In the genomic region with DNA sequence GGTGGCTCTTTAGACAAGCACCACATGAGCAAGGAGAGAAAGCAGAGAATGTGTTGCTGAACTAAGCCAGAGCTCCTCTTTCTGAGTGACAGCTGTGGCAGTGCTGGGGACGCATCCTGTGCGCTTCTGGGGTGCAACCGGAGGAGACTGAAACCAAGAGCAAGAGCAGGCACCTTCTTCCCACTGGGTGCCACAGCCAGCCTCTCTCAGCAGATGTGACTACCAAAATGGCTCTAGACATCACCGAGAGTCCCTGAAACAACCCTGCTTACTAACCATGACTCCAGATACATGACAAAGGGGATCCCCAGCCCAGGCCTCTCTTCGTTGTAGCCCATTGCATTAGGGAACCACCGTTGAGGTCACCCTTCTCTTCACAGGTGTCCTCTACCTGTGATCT, we compare ENCODE assay signal across 11 mouse cellular contexts. TPM values are rescaled to one million over a fixed set of nuclear protein-coding genes. Genes with fewer than 3 reads are reported as not detected.
DNase-seq lines count a peak whose midpoint lies in the region; TF ChIP-seq lines count a peak whose summit lies in the region.
"Had no signal": no experiment of that assay in that cellular context is flagged by ENCODE, and none has a peak within 500 bp of the region (broad histone marks: within the 10 kb centered on the region; RNA-seq: fewer than 3 reads in every experiment).

No protein-coding gene starts in this region.

- WGBS in heart, adult 2 months = 80% methylated on average over 6 of the region's 6 CpGs
- WGBS in spleen, adult 2 months = 30% methylated on average over 6 of the region's 6 CpGs
- 78% methylated on average over 6 of the region's 6 CpGs for WGBS in limb, embryonic 10.5 days

- TF ChIP-seq CTCF in heart, adult 2 months (IDR thresholded peaks at IDR 0.05) = no peak
- TF ChIP-seq CTCF in spleen, adult 2 months (IDR thresholded peaks at IDR 0.05; ENCODE audit: extremely low read depth, insufficient read depth, insufficient read length, insufficient replicate concordance) = no peak

- no peak overlapping the region; the same call in none of the 2 replicates for H3K27ac ChIP-seq in heart, adult 2 months
- peak overlapping the region; percentile 54 for H3K27ac ChIP-seq in spleen, adult 2 months (ENCODE audit: insufficient read depth, low read length)
- peak overlapping the region; percentile 78; the same call in 1 of the 2 replicates for H3K27ac ChIP-seq in limb, embryonic 10.5 days
- H3K27ac ChIP-seq: macrophage had no signal

- no peak overlapping the region for H3K9ac ChIP-seq in heart, adult 2 months (ENCODE audit: low read depth, low read length)

- TF ChIP-seq POLR2A in heart, adult 2 months (IDR thresholded peaks at IDR 0.05; ENCODE audit: insufficient read depth, low read depth, low read length) = no peak
- TF ChIP-seq POLR2A in spleen, adult 2 months (IDR thresholded peaks at IDR 0.05; ENCODE audit: low read depth, low read length) = no peak

- peaks cover 58% of the 10 kb centered on the region for H3K4me1 ChIP-seq in heart, adult 2 months (ENCODE audit: control insufficient read depth, insufficient read depth, low read length)
- H3K4me1 ChIP-seq in spleen, adult 2 months (ENCODE audit: control insufficient read depth, insufficient read depth, insufficient read length) = peaks cover 70% of the 10 kb centered on the region
- peaks cover 71% of the 10 kb centered on the region for H3K4me1 ChIP-seq in limb, embryonic 10.5 days

- intact Hi-C loops in heart, adult 2 months (cut with DNase I) = no loop called here
- intact Hi-C loops in heart, postnatal 25 days (cut with DNase I) = no loop called here

- peaks cover 15% of the 10 kb centered on the region for H3K79me2 ChIP-seq in heart, adult 2 months (replicated peaks; ENCODE audit: control insufficient read depth, insufficient read depth, low read length)

- peaks cover 13% of the 10 kb centered on the region for H3K36me3 ChIP-seq in heart, adult 2 months (ENCODE audit: control insufficient read depth, insufficient read depth, low read length)
- H3K36me3 ChIP-seq in spleen, adult 2 months (ENCODE audit: control insufficient read depth, insufficient read depth, low read length) = 0 out of 2 replicates have a peak, but pooled peaks cover 2% of the 10 kb centered on the region
- no peaks in the 10 kb centered on the region for H3K36me3 ChIP-seq in limb, embryonic 10.5 days

- H3K9me3 ChIP-seq in limb, embryonic 10.5 days (replicated peaks) = no peaks in the 10 kb centered on the region

- no peak overlapping the region for H3K4me3 ChIP-seq in heart, adult 2 months
- no peak overlapping the region for H3K4me3 ChIP-seq in spleen, adult 2 months (ENCODE audit: extremely low read depth, insufficient read depth, insufficient read length)
- 0 out of 2 replicates have a peak overlapping the region, but pooled peaks have one; percentile 48 for H3K4me3 ChIP-seq in limb, embryonic 10.5 days

- 0 out of 2 replicates have a peak, but pooled peaks have one; percentile 11 for TF ChIP-seq EP300 in heart, adult 2 months (IDR thresholded peaks at IDR 0.05; ENCODE audit: insufficient read depth, low read depth, low read length)

- no peak for DNase-seq in heart, adult 2 months
- no peak for DNase-seq in heart, postnatal 25 days (ENCODE audit: low spot score)
- DNase-seq in spleen, adult 2 months (ENCODE audit: low read depth in 1 of 2, low spot score in 2 of 2) = no peak
- no peak for DNase-seq in spleen, adult 12 weeks (ENCODE audit: low spot score)
- no peak for DNase-seq in limb, embryonic 10.5 days (ENCODE audit: low spot score)
- peak; percentile 46 for DNase-seq in thymus, postnatal 14 days
- no peak for DNase-seq in lung, postnatal 25 days (ENCODE audit: low spot score)
- no peak for DNase-seq in yolk sac, embryonic 10.5 days (ENCODE audit: low spot score)
- DNase-seq: adrenal gland, postnatal 25 days; kidney, postnatal 10 days had no signal

- no peaks in the 10 kb centered on the region for H3K27me3 ChIP-seq in heart, adult 2 months (ENCODE audit: control insufficient read depth, insufficient read depth, low read length)
- no peaks in the 10 kb centered on the region for H3K27me3 ChIP-seq in spleen, adult 2 months (ENCODE audit: control insufficient read depth, insufficient read depth, low read length)
- H3K27me3 ChIP-seq in limb, embryonic 10.5 days (ENCODE audit: low read depth, poor library complexity, severe bottlenecking) = no peaks in the 10 kb centered on the region

RNA-seq across cellular contexts. Expression of gene Cyth1, which starts 44.9 kb away (rescaled TPM):
- 10 to 100 TPM; 54.1 to 56.0 TPM for total RNA-seq in heart, adult 2 months (2021)
- polyA plus RNA-seq in heart, adult 2 months (2012; rRNA removed) = 30.7 and 39.6 TPM in 2 replicates
- 10 to 100 TPM; 48.9 to 53.8 TPM for total RNA-seq in heart, postnatal 25 days (2021)
- polyA plus RNA-seq in spleen, adult 2 months (2012; rRNA removed) = 47.7 and 57.3 TPM in 2 replicates
- 17.9 and 22.6 TPM in 2 replicates for polyA plus RNA-seq in limb, embryonic 10.5 days (2016; fragmentation: Nextera tagmentation; extraction: Ambion mirVana)
